Mouse (Mus musculus): ENCODE measurements around the gene Limd1.

Limd1 gene

GRCm38 (mm10) chr9:123515087-123515486 lies 36.6 kb downstream of the Limd1 start:
- no peak for DNase-seq (ENCODE audit: low spot score in 2 of 2)

DNA sequence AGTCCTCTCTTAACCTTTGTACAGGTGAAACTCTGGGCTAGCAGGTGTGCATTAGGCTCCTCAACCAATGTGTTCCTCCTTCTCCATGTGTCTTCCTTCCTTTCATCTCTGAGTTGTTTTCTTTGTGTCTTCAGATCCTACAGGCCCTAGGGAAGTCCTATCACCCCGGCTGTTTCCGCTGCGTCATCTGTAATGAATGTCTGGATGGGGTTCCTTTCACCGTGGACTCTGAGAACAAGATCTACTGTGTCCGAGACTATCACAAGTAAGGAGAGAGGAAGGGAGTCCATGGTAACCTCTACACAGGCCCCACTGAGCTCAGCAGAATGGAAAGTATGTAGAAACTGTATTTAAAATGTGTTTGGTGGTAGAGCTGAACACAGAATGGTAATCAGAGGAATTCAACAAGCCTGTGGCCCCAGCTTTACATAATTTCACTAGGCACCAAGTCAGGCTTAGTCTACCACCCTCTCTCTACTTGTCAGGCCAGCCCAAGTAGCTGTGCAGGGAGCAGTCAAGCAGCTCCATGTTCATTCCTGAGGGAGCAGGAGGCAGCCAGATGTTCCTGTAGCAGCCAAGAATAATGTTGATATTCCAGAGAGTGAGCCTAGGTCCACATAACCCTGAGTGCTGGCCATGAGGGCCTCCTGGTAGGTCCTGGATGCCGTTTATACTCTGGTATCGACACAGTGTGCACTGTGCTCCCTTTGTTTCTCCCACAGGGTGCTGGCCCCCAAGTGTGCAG lies 38.3 kb downstream of the Limd1 start:
- DNase-seq (ENCODE audit: low spot score in 2 of 2) = no peak

GRCm38 (mm10) chr9:123518969-123519894 lies 40.7 kb downstream of the Limd1 start:
- no peak for DNase-seq (ENCODE audit: low spot score in 2 of 2)

GRCm38 (mm10) chr9:123520735-123521134 lies 42.2 kb downstream of the Limd1 start:
- DNase-seq (ENCODE audit: low spot score in 2 of 2) = no peak

- peak in 1 of 2 experiments; percentile 20 for DNase-seq (ENCODE audit: low spot score in 2 of 2)
These were observed 45.2 kb downstream of the Limd1 start for GRCm38 (mm10) chr9:123523676-123524075.

DNA sequence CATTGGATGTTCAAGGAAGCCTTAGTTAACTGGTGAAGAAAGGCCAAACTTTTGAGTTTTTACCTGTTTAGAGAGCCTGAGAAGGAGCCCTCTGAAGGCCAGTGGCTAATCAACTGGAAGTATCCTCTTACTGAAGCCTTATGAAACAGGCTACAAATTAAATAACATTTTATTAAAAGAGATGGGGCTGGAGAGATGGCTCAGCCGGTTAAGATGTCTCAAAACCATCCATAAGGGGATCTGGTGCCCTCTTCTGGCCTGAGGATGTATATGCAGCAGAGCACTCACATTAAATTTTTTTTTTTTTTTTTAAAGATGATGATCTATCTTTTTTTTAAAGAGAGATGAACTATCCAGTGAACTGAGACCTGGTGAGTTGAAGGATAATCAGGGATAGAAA lies 46.6 kb downstream of the Limd1 start:
- peak in 1 of 2 experiments; percentile 63 for DNase-seq (ENCODE audit: low spot score in 2 of 2)

GRCm38 (mm10) chr9:123526502-123526901 lies 48.0 kb downstream of the Limd1 start:
- DNase-seq (ENCODE audit: low spot score in 2 of 2) = no peak

GRCm38 (mm10) chr9:123528087-123528925 lies 49.8 kb downstream of the Limd1 start:
- no peak for DNase-seq (ENCODE audit: low spot score in 2 of 2)

- DNase-seq (ENCODE audit: low spot score in 2 of 2) = peak; percentile 23 to 26
These were observed 50.4 kb downstream of the Limd1 start for GRCm38 (mm10) chr9:123528926-123529295.

GRCm38 (mm10) chr9:123529392-123530157 lies 51.1 kb downstream of the Limd1 start, which contains the start of gene Sacm1l:
Sacm1l (plus strand) TSS chr9:123529759.
- DNase-seq (ENCODE audit: low spot score in 2 of 2) = peak; percentile 94 to 98

DNA sequence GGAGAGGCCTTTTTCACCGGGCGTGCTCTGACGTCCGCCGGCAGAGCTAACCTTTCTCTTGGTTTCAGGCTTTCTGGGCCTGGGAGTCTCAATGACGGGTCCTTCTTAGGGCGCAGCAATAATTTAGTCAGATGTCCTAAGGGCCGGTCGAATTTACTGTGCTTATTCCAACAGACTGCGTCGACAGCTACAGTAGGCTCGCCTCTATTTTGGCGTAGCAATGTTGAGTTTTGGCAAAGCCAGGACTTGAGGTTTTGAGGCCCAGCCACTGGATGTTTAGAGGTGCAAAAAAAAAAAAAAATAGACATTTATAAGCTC lies 51.6 kb downstream of the Limd1 start:
- DNase-seq (ENCODE audit: low spot score in 2 of 2) = no peak

DNA sequence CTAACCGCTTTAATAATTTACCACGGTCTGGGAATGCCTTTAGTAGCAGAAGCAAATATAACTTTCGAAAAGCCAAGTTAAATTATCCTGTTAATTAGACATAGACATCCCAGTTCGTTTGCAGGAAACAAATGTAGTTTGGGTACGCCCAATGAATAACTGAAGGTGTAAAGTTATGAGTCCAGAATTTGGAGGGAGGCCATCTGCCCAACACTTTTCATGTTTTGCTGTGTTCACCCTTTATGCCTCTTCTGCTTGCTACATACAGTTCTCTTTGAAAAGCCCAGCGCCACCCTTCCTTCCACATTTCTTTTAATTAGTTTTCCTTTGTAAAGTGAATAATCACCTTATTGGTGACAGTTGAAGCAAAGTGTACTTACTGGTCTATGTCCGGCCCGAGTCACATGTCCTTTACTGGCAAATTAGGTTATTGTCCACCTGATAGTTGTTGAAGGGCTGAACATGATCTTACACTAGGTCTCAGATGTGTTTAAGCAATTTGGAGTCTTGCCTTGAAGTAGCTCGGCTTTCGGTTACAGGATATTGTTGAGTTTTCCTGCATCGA lies 52.1 kb downstream of the Limd1 start:
- no peak for DNase-seq (ENCODE audit: low spot score in 2 of 2)

GRCm38 (mm10) chr9:123531234-123531633 lies 52.7 kb downstream of the Limd1 start:
- DNase-seq (ENCODE audit: low spot score in 2 of 2) = no peak

- DNase-seq (ENCODE audit: low spot score in 2 of 2) = no peak
These were observed 58.1 kb downstream of the Limd1 start for GRCm38 (mm10) chr9:123536613-123537012.

DNA sequence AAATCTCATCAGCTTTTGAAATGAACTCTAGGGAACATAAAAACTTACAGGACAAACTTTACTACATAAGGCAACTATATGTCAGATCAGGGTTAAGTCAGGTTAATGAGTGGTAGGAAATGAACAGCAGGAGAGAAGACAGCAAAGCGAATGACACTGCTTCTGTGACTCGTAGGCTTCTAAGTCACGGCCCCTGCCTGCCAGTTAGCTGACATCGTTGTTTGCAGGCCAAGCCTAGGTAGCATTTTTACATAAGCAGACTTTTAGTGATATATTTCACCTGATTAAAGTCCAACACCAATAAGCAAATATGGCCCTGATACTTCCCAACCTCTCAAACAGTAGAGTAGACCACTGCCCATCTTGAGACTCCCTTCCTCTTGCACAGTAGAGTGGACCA lies 59.7 kb downstream of the Limd1 start:
- DNase-seq (ENCODE audit: low spot score in 2 of 2) = no peak

DNA sequence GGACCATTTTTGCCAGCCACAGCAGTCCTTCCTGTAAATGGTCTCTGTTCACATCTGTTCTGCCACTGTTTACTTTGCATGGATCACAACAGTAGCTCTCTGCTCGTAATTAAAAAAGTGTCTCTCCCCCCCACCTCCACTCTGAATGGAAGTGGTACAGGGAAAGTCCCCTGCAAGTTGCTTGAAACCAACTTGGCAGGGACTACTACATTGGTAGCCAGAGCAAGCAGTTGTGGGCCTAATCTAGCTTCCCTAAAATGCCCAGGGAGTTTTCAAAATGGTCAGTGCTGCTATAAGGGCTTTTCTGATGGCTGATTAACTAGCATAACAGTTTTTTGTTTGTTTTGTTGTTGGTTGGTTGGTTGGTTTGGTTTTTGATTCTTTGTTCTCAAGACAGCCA lies 60.6 kb downstream of the Limd1 start:
- no peak for DNase-seq (ENCODE audit: low spot score in 2 of 2)

GRCm38 (mm10) chr9:123539823-123540222 lies 61.3 kb downstream of the Limd1 start:
- DNase-seq (ENCODE audit: low spot score in 2 of 2) = no peak

- no peak for DNase-seq (ENCODE audit: low spot score in 2 of 2)
These were observed 76.1 kb downstream of the Limd1 start for GRCm38 (mm10) chr9:123554599-123554998.

All from cerebellum, postnatal 4 days (tissue).